Mouse (Mus musculus) small intestine, adult 2 months (tissue): Measurements from ENCODE around the gene Sfn. TPM values are rescaled to one million over a fixed set of nuclear protein-coding genes. Genes with fewer than 3 reads are reported as not detected.

Experiments used
- H3K27ac ChIP-seq: fragments of 200-500 bp; 2 replicates; pipeline ENCODE4 v1.5.1; 2012; ENCODE audit warnings: low read depth, low read length, control low read depth, inconsistent platforms; ENCODE audit not compliant: insufficient read depth
- H3K27me3 ChIP-seq: fragments of 200-500 bp; 2 replicates; pipeline ENCODE4 v1.6.1; 2012; ENCODE audit warnings: mild to moderate bottlenecking, moderate library complexity, low read length, inconsistent platforms; ENCODE audit not compliant: control insufficient read depth, insufficient read depth
- H3K36me3 ChIP-seq: fragments of 200-500 bp; 2 replicates; pipeline ENCODE4 v1.6.1; 2012; ENCODE audit warnings: mild to moderate bottlenecking, low read length, control low read depth, inconsistent platforms; ENCODE audit not compliant: control insufficient read depth, insufficient read depth
- H3K4me1 ChIP-seq: fragments of 200-500 bp; 2 replicates; pipeline ENCODE4 v1.6.1; 2012; ENCODE audit warnings: low read length, inconsistent platforms, mixed read lengths; ENCODE audit not compliant: control insufficient read depth, insufficient read depth, insufficient read length
- H3K4me3 ChIP-seq: fragments of 200-500 bp; 2 replicates; pipeline ENCODE4 v1.5.1; 2012; ENCODE audit warnings: low read depth, mild to moderate bottlenecking, control low read depth, inconsistent platforms, low read length, moderate library complexity
- CTCF ChIP-seq: fragments of 200-500 bp; IDR thresholded peaks from 2 replicates; pipeline ENCODE4 v1.5.1; 2012; ENCODE audit warnings: low read depth, mild to moderate bottlenecking, control low read depth, inconsistent platforms, low read length, moderate library complexity, mixed read lengths; ENCODE audit not compliant: insufficient replicate concordance, insufficient read length; ENCODE audit errors: extremely low read depth
- POLR2A ChIP-seq: fragments of 200-500 bp; IDR thresholded peaks from 2 replicates; pipeline ENCODE4 v1.6.1; 2012; ENCODE audit warnings: low read depth, mild to moderate bottlenecking, control low read depth, inconsistent platforms, low read length, moderate library complexity
- WGBS: fragments of 180-500 bp; shearing (Covaris S2); methylation state at CpG from one replicate; pipeline ENCODE4 v1.1.7; 2018; 5-methylcytosine and 5-hydroxymethylcytosine counted together
- polyA plus RNA-seq: library from polyadenylated mRNA; depleted of rRNA; stranded (reverse); fragments of >200 nt; gene quantifications from 2 replicates; pipeline ENCODE4 v1.2.3, GENCODE M21; 2012

The Sfn gene
- polyA plus RNA-seq, 1 experiment, result 423 TPM

DNA sequence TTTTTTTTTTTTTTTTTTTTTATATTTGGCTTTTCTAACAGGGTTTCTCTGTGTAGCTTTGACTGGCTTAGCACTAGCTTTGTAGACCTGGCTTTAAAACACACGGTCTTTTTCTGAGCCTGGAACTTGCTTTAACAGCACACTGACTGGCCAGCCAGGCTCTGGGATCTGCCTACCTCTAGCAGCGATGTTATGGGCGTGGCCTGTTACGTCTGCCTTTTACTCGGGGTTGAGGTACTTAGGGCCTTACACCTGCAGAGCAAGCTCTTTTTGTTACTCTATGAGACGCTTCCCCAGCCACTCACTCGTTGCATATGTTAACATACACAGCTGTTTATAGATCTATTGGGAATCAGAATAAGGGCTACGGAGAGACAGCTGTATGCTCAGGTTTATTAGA, 34.7 kb downstream of the Sfn start:
- Histone ChIP-seq H3K4me1 (peaks cover 6% of the 10 kb centered on the region), H3K27me3 (no peaks in the 10 kb centered on the region), H3K27ac (no peak overlapping the region), H3K4me3 (no peak overlapping the region), H3K36me3 (no peaks in the 10 kb centered on the region)
- 11% methylated on average over 8 of the region's 8 CpGs for WGBS
- TF ChIP-seq CTCF (no peak), POLR2A (no peak)

DNA sequence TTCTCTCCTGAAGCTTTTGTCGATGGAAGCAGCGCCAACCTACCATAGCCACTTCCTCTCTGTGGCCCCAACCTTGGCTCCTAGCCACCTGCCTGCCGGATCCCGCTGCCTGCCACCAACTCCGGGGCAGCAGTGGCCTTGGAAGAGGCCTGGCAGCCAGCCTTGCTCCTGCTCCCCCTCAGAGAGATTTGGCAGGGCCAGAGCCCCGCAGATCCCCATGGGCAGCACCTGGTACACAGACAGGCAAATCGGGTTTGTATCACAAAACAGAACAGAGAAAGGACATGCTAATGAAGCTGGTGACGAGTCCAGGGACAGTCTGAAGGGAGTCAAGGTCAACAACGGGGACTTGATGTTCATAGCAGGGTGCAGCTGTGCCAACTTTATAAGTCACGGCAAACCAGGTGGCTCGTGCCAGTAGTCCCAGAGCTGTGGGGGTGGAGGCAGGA, 38.8 kb downstream of the Sfn start:
- H3K36me3 ChIP-seq, result no peaks in the 10 kb centered on the region
- peaks cover 6% of the 10 kb centered on the region for H3K4me1 ChIP-seq
- H3K4me3 ChIP-seq, result no peak overlapping the region
- WGBS, result 11% methylated on average over 11 of the region's 11 CpGs
- no peak for TF ChIP-seq CTCF
- no peak for TF ChIP-seq POLR2A
- no peaks in the 10 kb centered on the region for H3K27me3 ChIP-seq
- no peak overlapping the region for H3K27ac ChIP-seq

DNA sequence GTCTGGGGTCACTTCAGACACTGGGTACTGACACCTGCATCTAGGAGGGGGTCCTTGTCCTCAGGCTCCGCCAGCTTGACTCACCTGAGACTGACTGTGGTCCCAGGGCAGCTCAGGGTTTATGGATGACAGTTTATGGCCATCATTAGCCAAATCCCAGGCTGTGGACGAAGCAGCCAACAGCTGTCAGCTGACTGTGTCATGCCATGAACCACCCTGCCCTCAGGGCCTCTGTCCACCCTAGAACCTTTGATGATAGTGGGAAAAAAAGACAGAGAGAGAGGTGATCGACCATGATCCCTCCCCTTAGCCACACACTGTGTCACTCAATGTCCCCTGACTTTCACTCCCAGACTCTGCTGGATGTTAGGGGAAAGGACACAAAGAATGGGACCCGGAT, 40.3 kb downstream of the Sfn start:
- no peaks in the 10 kb centered on the region for H3K27me3 ChIP-seq
- H3K27ac ChIP-seq, result no peak overlapping the region
- H3K36me3 ChIP-seq, result no peaks in the 10 kb centered on the region
- no peak for TF ChIP-seq CTCF
- no peak for TF ChIP-seq POLR2A
- no peak overlapping the region for H3K4me3 ChIP-seq
- 67% methylated on average over 4 of the region's 4 CpGs for WGBS
- peaks cover 6% of the 10 kb centered on the region; the same call in 1 of the 2 replicates for H3K4me1 ChIP-seq

- no peaks in the 10 kb centered on the region for H3K27me3 ChIP-seq
- TF ChIP-seq CTCF (no peak), POLR2A (no peak)
- H3K4me1 ChIP-seq, result peaks cover 6% of the 10 kb centered on the region; the same call in 1 of the 2 replicates
- WGBS, result 83% methylated on average over 4 of the region's 4 CpGs
- no peak overlapping the region for H3K4me3 ChIP-seq
- H3K36me3 ChIP-seq, result no peaks in the 10 kb centered on the region
- no peak overlapping the region for H3K27ac ChIP-seq
These were observed 42.1 kb downstream of the Sfn start for GRCm38 (mm10) chr4:133559846-133560245.

GRCm38 (mm10) chr4:133557041-133557717, 44.8 kb downstream of the Sfn start:
- 50% methylated on average over 10 of the region's 10 CpGs for WGBS
- Histone ChIP-seq H3K4me1 (peaks cover 18% of the 10 kb centered on the region), H3K27ac (no peak overlapping the region), H3K36me3 (no peaks in the 10 kb centered on the region), H3K27me3 (no peaks in the 10 kb centered on the region), H3K4me3 (peak overlapping the region; percentile 7; the same call in 1 of the 2 replicates)
- TF ChIP-seq CTCF, result no peak
- no peak for TF ChIP-seq POLR2A

GRCm38 (mm10) chr4:133553448-133554330, 48.3 kb downstream of the Sfn start:
- Histone ChIP-seq H3K4me3 (peak overlapping the region; percentile 23; the same call in 1 of the 2 replicates), H3K27me3 (no peaks in the 10 kb centered on the region), H3K4me1 (peaks cover 21% of the 10 kb centered on the region), H3K36me3 (no peaks in the 10 kb centered on the region), H3K27ac (peak overlapping the region; percentile 22; the same call in 1 of the 2 replicates)
- 32% methylated on average over 19 of the region's 19 CpGs for WGBS
- no peak for TF ChIP-seq CTCF
- TF ChIP-seq POLR2A, result no peak
